Mouse (Mus musculus): ENCODE results near the gene Ankrd49.

Ankrd49 gene

GRCm38 (mm10) chr9:14740151-14740924 is 44.3 kb downstream of the Ankrd49 start, which contains the start of gene Piwil4:
Piwil4 (minus strand) TSS chr9:14740733.
- ATAC-seq (ENCODE audit: low TSS enrichment), result no peak

- no peak for ATAC-seq (ENCODE audit: low TSS enrichment)
Measured at GRCm38 (mm10) chr9:14739498-14740150, 45.0 kb downstream of the Ankrd49 start.

- no peak for ATAC-seq (ENCODE audit: low TSS enrichment)
Measured at GRCm38 (mm10) chr9:14730941-14731541, 53.6 kb downstream of the Ankrd49 start.
